Mouse (Mus musculus) Patski (cell line): ENCODE data around the gene Slc30a7. TPM values are rescaled to one million over a fixed set of nuclear protein-coding genes. Genes with fewer than 3 reads are reported as not detected.
A peak's percentile ranks its signal among the peaks of the same experiment; 100 is the strongest.

ENCODE experiments used
- ATAC-seq: fragments of 100-300 bp; one replicate; pipeline ENCODE4 v1.8.0; 2021
- CTCF ChIA-PET: fragments of 350-600 bp; sonication (Branson Sonifier 250); formaldehyde crosslinking; loops from one replicate; lab custom pipeline; 2022; ENCODE audit warnings: inconsistent platforms; lab: Charles Lee
- POLR2A ChIA-PET: fragments of 350-600 bp; sonication (Branson Sonifier 250); formaldehyde crosslinking; loops from one replicate; lab custom pipeline; 2022; ENCODE audit warnings: antibody characterized with exemption, inconsistent platforms; lab: Charles Lee
- DNase-seq: peaks from one replicate; pipeline ENCODE4 v3.0.0-alpha.2; 2011; ENCODE audit warnings: low read depth, low spot score
- H3K27me3 ChIP-seq: fragments of 371-371 bp; one replicate; pipeline ENCODE4 v1.5.1; 2021
- CTCF ChIP-seq: fragments of 100-300 bp; IDR thresholded peaks from one replicate; pipeline ENCODE4 v1.5.1; 2021
- in situ Hi-C: fragments of 300-500 bp; cut with MboI; formaldehyde crosslinking; loops from 3 replicates; pipeline ENCODE4 v1.11.1; 2018; ENCODE audit warnings: low pct_unique_long_range_greater_than_20kb, mixed read lengths
- polyA plus RNA-seq: library from polyadenylated mRNA; unstranded; gene quantifications from one replicate; pipeline ENCODE4 v1.2.3, GENCODE M21; 2021

Slc30a7 gene
- polyA plus RNA-seq, 1 experiment from 2014 or later = 37.9 TPM

- DNase-seq = no peak
- ATAC-seq = no peak
- H3K27me3 ChIP-seq = no peaks in the 10 kb centered on the region
- ChIA-PET CTCF (interaction anchor here (0.9 to 2.9 kb wide), 3 partner anchors 9 to 302 kb away, joined by 3 to 9 read pairs (median 3); no protein-coding TSS in a partner anchor), POLR2A (no interaction called here)
- TF ChIP-seq CTCF = no peak
- in situ Hi-C loops = loop anchor here (5.0 to 25.0 kb wide), 2 partner anchors 463 to 713 kb away; no protein-coding TSS in a partner anchor
Observed at GRCm38 (mm10) chr3:116024669-116025068, 17.5 kb upstream of the Slc30a7 start.

GRCm38 (mm10) chr3:116024236-116024635, 17.0 kb upstream of the Slc30a7 start:
- in situ Hi-C loops = no loop called here
- TF ChIP-seq CTCF = no peak
- CTCF ChIA-PET = interaction anchor here (0.9 to 2.9 kb wide), 3 partner anchors 9 to 303 kb away, joined by 3 to 9 read pairs (median 3); no protein-coding TSS in a partner anchor

DNA sequence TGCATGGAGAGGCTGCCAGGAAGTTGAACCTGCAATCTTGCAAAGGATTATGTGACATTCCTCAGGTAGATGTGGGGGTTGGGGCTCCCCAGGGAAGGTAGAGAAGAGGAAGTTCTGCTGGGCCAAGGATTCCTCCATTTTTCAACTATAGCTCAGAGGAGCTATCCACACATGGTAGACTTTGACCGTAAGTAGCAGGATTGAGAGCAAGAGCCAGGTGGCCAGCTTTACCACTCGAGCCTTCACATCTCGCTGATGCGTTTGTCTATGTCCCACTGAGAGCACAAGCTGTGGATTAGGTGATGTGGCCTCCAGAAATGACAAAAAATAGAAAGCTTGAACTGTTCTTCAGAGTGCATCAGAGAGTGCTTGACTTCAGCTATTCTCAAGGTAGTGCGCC, 11.9 kb upstream of the Slc30a7 start:
- ATAC-seq (no peak), DNase-seq (no peak)
- H3K27me3 ChIP-seq = no peaks in the 10 kb centered on the region
- in situ Hi-C loops = no loop called here
- CTCF ChIA-PET = interaction anchor here (1.1 to 2.3 kb wide), 4 partner anchors 9 to 543 kb away, joined by 3 to 10 read pairs (median 4); partner anchors contain the start of gene Lrrc39
- TF ChIP-seq CTCF = no peak
- POLR2A ChIA-PET = no interaction called here

More at GRCm38 (mm10) chr3:116024236-116024635, 17.0 kb upstream of the Slc30a7 start:
- POLR2A ChIA-PET = no interaction called here
- no peak for DNase-seq
- no peaks in the 10 kb centered on the region for H3K27me3 ChIP-seq
- ATAC-seq = peak; percentile 44

DNA sequence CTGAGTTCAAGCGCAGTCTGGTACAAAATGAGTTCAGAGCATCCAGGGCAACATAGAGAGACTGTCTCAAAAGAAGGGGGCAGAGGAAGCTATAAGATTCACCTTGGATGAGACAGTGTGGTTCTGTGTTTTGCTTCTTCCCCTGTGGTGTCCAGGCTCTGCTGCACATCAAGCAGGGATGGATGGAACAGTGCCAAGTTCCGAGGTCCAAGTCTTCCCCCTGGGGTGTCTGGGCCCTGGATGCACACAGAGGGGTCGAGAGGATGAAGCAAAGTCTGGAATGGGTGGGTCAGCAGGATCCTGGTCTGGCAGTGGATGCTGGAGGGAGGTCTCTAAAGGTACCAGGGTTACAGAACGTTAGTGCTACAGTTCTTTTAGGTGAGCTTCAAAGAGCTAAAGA, 11.4 kb upstream of the Slc30a7 start:
- TF ChIP-seq CTCF = no peak
- ATAC-seq (no peak), DNase-seq (no peak)
- CTCF ChIA-PET = interaction anchor here (1.1 to 2.3 kb wide), 3 partner anchors 9 to 544 kb away, joined by 4 to 10 read pairs (median 5); partner anchors contain the start of gene Lrrc39
- no peaks in the 10 kb centered on the region for H3K27me3 ChIP-seq
- in situ Hi-C loops = no loop called here
- POLR2A ChIA-PET = no interaction called here

GRCm38 (mm10) chr3:116016116-116016515, 8.9 kb upstream of the Slc30a7 start:
- no peaks in the 10 kb centered on the region for H3K27me3 ChIP-seq
- in situ Hi-C loops = no loop called here
- POLR2A ChIA-PET = no interaction called here

GRCm38 (mm10) chr3:116014901-116015300, 7.7 kb upstream of the Slc30a7 start:
- in situ Hi-C loops = no loop called here
- POLR2A ChIA-PET = no interaction called here
- CTCF ChIA-PET = no interaction called here
- H3K27me3 ChIP-seq = no peaks in the 10 kb centered on the region
- no peak for TF ChIP-seq CTCF
- no peak for DNase-seq
- no peak for ATAC-seq

More at GRCm38 (mm10) chr3:116016116-116016515, 8.9 kb upstream of the Slc30a7 start:
- DNase-seq = no peak
- no peak for TF ChIP-seq CTCF
- CTCF ChIA-PET = no interaction called here
- no peak for ATAC-seq

GRCm38 (mm10) chr3:116009622-116010344, 2.6 kb upstream of the Slc30a7 start:
- DNase-seq (no peak), ATAC-seq (no peak)
- TF ChIP-seq CTCF = no peak
- CTCF ChIA-PET = interaction anchor here (1.2 kb wide), 1 partner anchor 32 kb away, joined by 3 read pairs; no protein-coding TSS in a partner anchor
- in situ Hi-C loops = no loop called here
- POLR2A ChIA-PET = no interaction called here
- H3K27me3 ChIP-seq = no peaks in the 10 kb centered on the region

DNA sequence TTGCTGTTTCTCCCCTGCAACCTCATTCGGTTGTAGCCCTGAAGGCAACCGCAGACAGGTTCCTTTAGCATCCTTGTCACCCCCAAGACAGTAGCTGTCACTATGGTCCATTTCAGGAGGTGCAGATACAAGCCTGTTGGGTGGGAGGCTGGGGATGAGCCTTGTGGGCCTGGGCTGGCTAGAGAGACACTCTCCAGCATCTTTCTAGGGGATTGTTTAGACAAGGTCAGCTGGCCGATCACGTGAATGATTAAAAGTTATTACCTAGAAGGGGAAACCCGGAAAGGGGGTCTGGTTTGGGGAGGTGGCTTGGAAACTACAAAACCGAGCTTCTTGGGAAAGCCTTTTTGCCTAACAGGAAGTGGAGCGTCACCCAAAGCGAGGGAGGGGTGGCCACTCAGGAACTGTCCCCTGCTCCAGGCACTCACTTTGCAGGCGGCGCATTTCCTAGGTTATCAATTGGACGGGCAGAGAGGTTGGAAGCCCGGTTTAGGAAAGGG, 785 bp upstream of the Slc30a7 start:
- DNase-seq (peak; percentile 62), ATAC-seq (peak; percentile 79)
- POLR2A ChIA-PET = no interaction called here
- CTCF ChIA-PET = interaction anchor here (1.2 to 2.6 kb wide), 2 partner anchors 15 to 26 kb away, joined by 3 to 10 read pairs; no protein-coding TSS in a partner anchor
- H3K27me3 ChIP-seq = no peaks in the 10 kb centered on the region
- no peak for TF ChIP-seq CTCF
- in situ Hi-C loops = no loop called here

DNA sequence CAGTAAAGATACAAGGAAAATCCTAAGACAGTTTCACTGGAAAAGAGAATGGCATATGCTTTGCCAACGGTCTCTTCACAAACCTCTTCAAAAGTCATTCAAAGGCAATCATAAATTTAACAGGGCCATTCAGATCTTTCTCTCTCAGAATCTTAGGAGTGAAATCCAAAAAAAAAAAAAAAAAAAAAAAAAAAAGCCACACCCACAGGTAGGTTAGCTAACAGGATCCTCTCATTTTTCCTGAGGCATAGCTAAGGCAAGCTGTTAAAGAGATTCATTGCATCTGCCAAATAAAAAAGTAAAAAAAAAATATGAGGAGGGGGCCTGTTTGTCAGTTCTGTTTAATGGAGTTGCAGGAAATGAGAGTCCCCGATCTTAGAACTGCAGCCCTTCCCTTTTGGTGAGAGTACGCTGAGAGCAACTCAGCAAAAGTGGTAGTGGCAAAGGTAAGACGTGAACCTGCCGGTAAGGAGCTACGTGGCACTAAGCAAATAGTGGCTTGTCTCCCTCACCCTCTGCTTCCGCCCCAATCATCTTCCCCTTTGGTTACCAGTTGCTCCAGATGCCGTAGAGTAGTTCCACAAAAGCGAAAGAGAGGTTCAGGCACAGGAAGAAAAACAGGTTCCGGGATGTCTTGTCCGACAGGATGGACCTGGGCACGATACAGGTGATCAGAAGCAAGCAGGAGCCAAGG, 775 bp downstream of the Slc30a7 start:
- ChIA-PET CTCF (interaction anchor here (2.6 kb wide), 1 partner anchor 16 kb away, joined by 10 read pairs; no protein-coding TSS in a partner anchor), POLR2A (no interaction called here)
- ATAC-seq = peak; percentile 11
- no peak for TF ChIP-seq CTCF
- peak; percentile 17 for DNase-seq
- H3K27me3 ChIP-seq = no peaks in the 10 kb centered on the region
- in situ Hi-C loops = no loop called here

DNA sequence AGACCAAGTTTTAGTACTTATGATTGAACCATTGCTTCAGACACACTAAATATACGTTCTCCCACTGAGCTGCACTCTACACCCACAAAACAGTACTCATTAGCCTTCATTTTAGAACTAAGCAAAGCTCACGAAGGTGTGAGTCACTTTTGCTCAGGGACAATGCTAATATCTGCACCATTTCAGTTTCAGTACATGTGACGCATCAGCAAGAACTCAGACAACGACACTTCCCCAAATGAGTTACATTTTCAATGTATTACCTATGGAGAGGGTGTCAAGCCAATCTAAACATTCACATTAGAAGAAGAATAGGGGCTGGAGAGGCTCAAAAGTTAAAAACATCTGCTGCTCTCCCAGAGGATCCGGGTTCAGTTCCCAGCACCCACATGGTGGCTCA, 10.3 kb downstream of the Slc30a7 start:
- DNase-seq (no peak), ATAC-seq (no peak)
- ChIA-PET CTCF (interaction anchor here (1.0 to 1.6 kb wide), 3 partner anchors 11 to 17 kb away, joined by 3 to 4 read pairs (median 3); no protein-coding TSS in a partner anchor), POLR2A (no interaction called here)
- no peak for TF ChIP-seq CTCF
- H3K27me3 ChIP-seq = no peaks in the 10 kb centered on the region
- in situ Hi-C loops = no loop called here
